Mouse (Mus musculus): ENCODE measurements at regions not wholly inside any gene's neighbourhood (a gene's known extent, or its start where the extent isn't known, plus 50 kb on each side); places are given as distances from the start of the nearest gene placed in this dataset.

DNA sequence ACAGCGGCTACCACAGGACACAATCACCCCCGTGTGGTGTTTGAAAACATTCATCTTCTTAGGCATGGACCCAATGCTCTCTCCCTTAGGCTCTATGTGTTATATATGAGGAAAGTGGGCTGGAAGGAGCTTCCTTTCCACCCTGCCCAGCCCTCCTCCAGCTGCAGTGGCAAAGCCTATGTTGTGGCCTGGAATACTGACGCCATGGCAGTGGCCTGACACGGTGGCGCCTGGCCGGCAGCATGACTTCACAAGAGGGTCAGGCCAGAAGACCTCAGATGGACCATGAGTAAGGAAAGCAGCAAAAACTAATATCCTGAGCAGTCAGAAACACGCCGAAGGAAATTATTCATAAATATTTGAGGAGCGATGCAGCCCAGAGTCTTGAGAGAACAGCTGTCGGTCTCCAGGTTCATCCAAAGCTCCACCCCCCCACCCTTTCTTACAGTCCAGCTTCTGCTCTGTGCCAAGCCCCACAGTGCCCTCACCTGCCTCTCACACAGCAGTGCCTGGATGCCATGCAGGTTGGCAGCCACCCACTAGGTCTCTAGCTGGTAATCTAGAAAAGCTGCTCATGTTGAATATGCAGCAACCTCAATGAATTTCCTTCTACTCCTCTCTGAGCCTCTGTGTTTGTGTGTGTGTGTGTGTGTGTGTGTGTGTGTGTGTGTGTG, 577.3 kb upstream of the Clint1 start:
- TF ChIP-seq CTCF (IDR thresholded peaks at IDR 0.05; ENCODE audit: low read depth): no peak
- Histone ChIP-seq H3K36me3 (ENCODE audit: control insufficient read depth, insufficient read depth) (no peaks in the 10 kb centered on the region), H3K9ac (ENCODE audit: low read depth, low read length) (no peak overlapping the region), H3K4me2 (replicated peaks; ENCODE audit: low read depth) (no peak overlapping the region), H3K4me3 (ENCODE audit: low read depth, low read length) (no peak overlapping the region), H3K9me3 (ENCODE audit: control insufficient read depth) (no peaks in the 10 kb centered on the region), H3K27ac (ENCODE audit: low read depth, low read length) (no peak overlapping the region), H3K27me3 (replicated peaks; ENCODE audit: control insufficient read depth, insufficient read depth, low read length) (no peaks in the 10 kb centered on the region), H3K4me1 (replicated peaks; ENCODE audit: control insufficient read depth, insufficient read depth, low read length) (no peaks in the 10 kb centered on the region)
- 79% methylated on average over 10 of the region's 10 CpGs for WGBS
- ATAC-seq: no peak

DNA sequence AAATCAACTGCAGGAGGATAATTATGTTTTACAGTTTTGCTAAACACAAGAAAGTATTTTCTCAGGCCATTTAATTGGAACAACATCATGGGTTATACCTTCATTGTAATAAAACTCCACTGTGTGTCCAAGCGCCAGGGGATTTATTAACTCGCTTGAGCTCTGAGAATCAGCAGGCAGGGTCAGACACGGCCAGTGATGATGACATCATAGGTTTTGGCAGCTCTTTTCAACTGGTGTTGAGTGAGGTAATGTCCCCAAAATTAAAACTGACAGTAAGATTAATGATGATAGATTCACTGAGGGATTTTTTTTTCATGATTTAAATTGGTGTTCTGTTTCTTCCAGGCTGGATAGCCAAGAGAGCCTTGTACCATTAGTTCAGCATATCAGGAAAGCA, 576.7 kb upstream of the Clint1 start:
- Histone ChIP-seq H3K36me3 (ENCODE audit: control insufficient read depth, insufficient read depth) (no peaks in the 10 kb centered on the region), H3K27ac (ENCODE audit: low read depth, low read length) (no peak overlapping the region), H3K9ac (ENCODE audit: low read depth, low read length) (no peak overlapping the region), H3K4me3 (ENCODE audit: low read depth, low read length) (no peak overlapping the region), H3K4me1 (replicated peaks; ENCODE audit: control insufficient read depth, insufficient read depth, low read length) (no peaks in the 10 kb centered on the region), H3K27me3 (replicated peaks; ENCODE audit: control insufficient read depth, insufficient read depth, low read length) (no peaks in the 10 kb centered on the region), H3K4me2 (replicated peaks; ENCODE audit: low read depth) (no peak overlapping the region), H3K9me3 (ENCODE audit: control insufficient read depth) (no peaks in the 10 kb centered on the region)
- no peak for TF ChIP-seq CTCF (IDR thresholded peaks at IDR 0.05; ENCODE audit: low read depth)
- no peak for ATAC-seq
- 50% methylated on average over 3 of the region's 3 CpGs for WGBS

DNA sequence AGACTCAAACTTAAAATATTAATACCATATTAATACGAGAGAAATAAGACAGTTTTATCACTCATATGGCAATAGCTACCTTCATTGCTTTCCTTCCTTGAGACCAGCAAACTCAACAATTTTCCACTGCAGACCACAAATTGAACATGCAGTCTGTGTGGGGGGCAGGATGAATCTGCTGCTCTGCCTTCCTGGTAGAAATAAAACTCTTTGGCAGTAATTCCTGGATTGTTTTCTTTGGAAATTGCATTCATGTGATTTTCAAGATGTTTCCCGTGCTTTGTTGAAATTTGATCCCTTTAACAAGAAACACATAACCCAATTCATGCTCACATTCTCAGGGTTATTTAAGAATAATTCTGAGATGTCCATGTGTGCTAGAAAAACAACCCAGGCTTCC, 555.1 kb upstream of the Clint1 start:
- ATAC-seq: no peak
- no peak overlapping the region for H3K4me3 ChIP-seq (ENCODE audit: low read depth, low read length)
- no peaks in the 10 kb centered on the region for H3K36me3 ChIP-seq (ENCODE audit: control insufficient read depth, insufficient read depth)
- H3K4me1 ChIP-seq (replicated peaks; ENCODE audit: control insufficient read depth, insufficient read depth, low read length): no peaks in the 10 kb centered on the region
- H3K27ac ChIP-seq (ENCODE audit: low read depth, low read length): no peak overlapping the region
- H3K4me2 ChIP-seq (replicated peaks; ENCODE audit: low read depth): no peak overlapping the region
- WGBS: 69% methylated on average over 2 of the region's 2 CpGs
- no peak overlapping the region for H3K9ac ChIP-seq (ENCODE audit: low read depth, low read length)
- H3K27me3 ChIP-seq (replicated peaks; ENCODE audit: control insufficient read depth, insufficient read depth, low read length): no peaks in the 10 kb centered on the region
- no peak for TF ChIP-seq CTCF (IDR thresholded peaks at IDR 0.05; ENCODE audit: low read depth)
- H3K9me3 ChIP-seq (ENCODE audit: control insufficient read depth): no peaks in the 10 kb centered on the region

DNA sequence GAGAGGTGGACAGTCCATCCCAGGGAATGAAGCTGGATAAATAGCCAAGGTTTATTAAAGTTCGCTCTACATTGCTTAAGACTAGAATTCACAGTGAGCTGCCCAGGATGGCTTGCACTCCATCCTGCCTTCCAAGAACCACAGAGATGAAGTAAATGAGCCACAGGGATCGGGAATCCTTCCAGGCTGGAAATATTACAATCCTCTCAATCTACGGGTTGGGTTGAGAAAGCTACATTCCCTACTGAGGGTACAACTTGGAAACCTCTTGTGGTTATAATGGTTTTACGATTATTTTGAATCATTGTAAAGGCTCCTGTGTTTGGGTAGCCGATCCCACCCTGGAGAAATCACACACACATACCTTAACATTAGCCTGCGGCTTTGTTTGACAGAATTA, 539.9 kb upstream of the Clint1 start:
- Histone ChIP-seq H3K4me1 (replicated peaks; ENCODE audit: control insufficient read depth, insufficient read depth, low read length) (no peaks in the 10 kb centered on the region), H3K27me3 (replicated peaks; ENCODE audit: control insufficient read depth, insufficient read depth, low read length) (no peaks in the 10 kb centered on the region), H3K36me3 (ENCODE audit: control insufficient read depth, insufficient read depth) (no peaks in the 10 kb centered on the region), H3K9ac (ENCODE audit: low read depth, low read length) (no peak overlapping the region), H3K4me3 (ENCODE audit: low read depth, low read length) (no peak overlapping the region), H3K9me3 (ENCODE audit: control insufficient read depth) (no peaks in the 10 kb centered on the region), H3K4me2 (replicated peaks; ENCODE audit: low read depth) (no peak overlapping the region), H3K27ac (ENCODE audit: low read depth, low read length) (no peak overlapping the region)
- TF ChIP-seq CTCF (IDR thresholded peaks at IDR 0.05; ENCODE audit: low read depth): no peak
- no peak for ATAC-seq
- 81% methylated on average over 6 of the region's 6 CpGs for WGBS

DNA sequence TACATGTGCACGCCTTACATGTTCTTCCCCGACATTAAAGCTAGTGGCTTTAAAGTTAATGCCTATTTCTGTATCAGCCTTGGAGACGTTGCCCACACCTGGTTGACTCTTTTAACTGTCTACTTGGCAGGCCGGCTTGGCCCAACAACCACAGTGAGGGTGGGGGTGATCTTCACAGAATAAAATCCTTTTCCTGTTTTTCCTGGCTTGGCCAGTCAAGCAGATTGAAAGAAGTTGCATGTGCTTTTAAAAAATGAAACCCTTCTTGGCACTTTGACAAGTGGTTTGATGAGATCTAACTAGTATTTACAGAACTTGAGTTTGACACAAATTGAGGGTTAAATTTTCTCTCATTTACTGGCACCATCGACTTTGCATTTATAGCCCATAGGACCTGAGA, 528.1 kb upstream of the Clint1 start:
- ATAC-seq: no peak
- Histone ChIP-seq H3K27ac (ENCODE audit: low read depth, low read length) (no peak overlapping the region), H3K4me1 (replicated peaks; ENCODE audit: control insufficient read depth, insufficient read depth, low read length) (no peaks in the 10 kb centered on the region), H3K9me3 (ENCODE audit: control insufficient read depth) (no peaks in the 10 kb centered on the region), H3K9ac (ENCODE audit: low read depth, low read length) (no peak overlapping the region), H3K27me3 (replicated peaks; ENCODE audit: control insufficient read depth, insufficient read depth, low read length) (no peaks in the 10 kb centered on the region), H3K36me3 (ENCODE audit: control insufficient read depth, insufficient read depth) (no peaks in the 10 kb centered on the region), H3K4me2 (replicated peaks; ENCODE audit: low read depth) (no peak overlapping the region), H3K4me3 (ENCODE audit: low read depth, low read length) (no peak overlapping the region)
- 78% methylated on average over 5 of the region's 5 CpGs for WGBS
- no peak for TF ChIP-seq CTCF (IDR thresholded peaks at IDR 0.05; ENCODE audit: low read depth)

DNA sequence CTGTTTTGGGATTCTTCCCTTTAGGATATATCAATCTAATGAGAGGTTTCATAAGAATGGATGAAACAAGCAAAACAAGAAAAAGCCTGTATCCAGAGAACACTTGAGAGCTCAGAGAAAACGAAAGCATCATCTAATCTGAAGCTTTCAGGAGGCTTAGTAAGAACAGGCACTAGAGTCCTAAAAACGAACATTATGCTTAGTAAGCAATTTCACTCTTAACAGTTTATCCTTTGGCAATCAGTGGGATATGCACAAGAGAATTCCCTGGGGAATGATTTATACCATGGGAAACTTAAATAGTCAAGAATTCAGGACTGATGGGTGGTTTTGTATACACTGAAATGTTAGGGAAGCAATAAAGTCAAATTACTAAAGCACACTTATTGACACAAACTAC, 521.5 kb upstream of the Clint1 start:
- no peak for ATAC-seq
- WGBS: 57% methylated on average over 2 of the region's 2 CpGs
- Histone ChIP-seq H3K27me3 (replicated peaks; ENCODE audit: control insufficient read depth, insufficient read depth, low read length) (no peaks in the 10 kb centered on the region), H3K9ac (ENCODE audit: low read depth, low read length) (no peak overlapping the region), H3K4me2 (replicated peaks; ENCODE audit: low read depth) (no peak overlapping the region), H3K9me3 (ENCODE audit: control insufficient read depth) (no peaks in the 10 kb centered on the region), H3K27ac (ENCODE audit: low read depth, low read length) (no peak overlapping the region), H3K4me3 (ENCODE audit: low read depth, low read length) (no peak overlapping the region), H3K4me1 (replicated peaks; ENCODE audit: control insufficient read depth, insufficient read depth, low read length) (no peaks in the 10 kb centered on the region), H3K36me3 (ENCODE audit: control insufficient read depth, insufficient read depth) (no peaks in the 10 kb centered on the region)
- no peak for TF ChIP-seq CTCF (IDR thresholded peaks at IDR 0.05; ENCODE audit: low read depth)

DNA sequence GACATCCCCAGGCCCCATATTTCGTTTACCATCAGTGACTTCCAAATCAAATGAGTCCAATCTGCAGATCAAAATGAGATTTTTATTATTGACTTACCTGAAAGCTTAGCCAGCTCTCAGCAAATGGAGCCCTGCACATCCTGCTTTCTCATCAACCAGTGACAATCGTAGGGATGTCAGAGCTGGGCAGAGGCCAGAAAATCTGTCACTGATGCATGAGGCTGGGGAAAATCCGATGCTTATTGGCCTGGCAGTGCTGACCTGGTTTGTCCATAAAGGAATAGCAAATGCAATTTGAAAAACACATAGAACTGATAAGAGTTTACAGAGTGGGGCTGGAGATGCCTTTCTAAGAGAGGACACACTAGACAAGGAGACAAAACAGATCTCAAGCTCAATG, 518.1 kb upstream of the Clint1 start:
- ATAC-seq: no peak
- Histone ChIP-seq H3K9ac (ENCODE audit: low read depth, low read length) (no peak overlapping the region), H3K4me1 (replicated peaks; ENCODE audit: control insufficient read depth, insufficient read depth, low read length) (no peaks in the 10 kb centered on the region), H3K27me3 (replicated peaks; ENCODE audit: control insufficient read depth, insufficient read depth, low read length) (no peaks in the 10 kb centered on the region), H3K9me3 (ENCODE audit: control insufficient read depth) (no peaks in the 10 kb centered on the region), H3K4me2 (replicated peaks; ENCODE audit: low read depth) (no peak overlapping the region), H3K36me3 (ENCODE audit: control insufficient read depth, insufficient read depth) (no peaks in the 10 kb centered on the region), H3K27ac (ENCODE audit: low read depth, low read length) (no peak overlapping the region), H3K4me3 (ENCODE audit: low read depth, low read length) (no peak overlapping the region)
- TF ChIP-seq CTCF (IDR thresholded peaks at IDR 0.05; ENCODE audit: low read depth): no peak
- WGBS: 77% methylated on average over 3 of the region's 3 CpGs
